Mouse (Mus musculus) forebrain, embryonic 10.5 days (tissue): ENCODE measurements around the gene Slc5a1. TPM values are rescaled to one million over a fixed set of nuclear protein-coding genes. Genes with fewer than 3 reads are reported as not detected.

ENCODE experiments used
- DNase-seq: peaks from one replicate; pipeline ENCODE4 v3.0.0-alpha.2; 2017; ENCODE audit warnings: low spot score; ENCODE audit errors: extremely low spot score
- H3K27ac ChIP-seq: fragments of 300-500 bp; sonication (generic); 2 replicates; pipeline ENCODE4 v1.5.1; 2016; ENCODE audit warnings: mild to moderate bottlenecking
- H3K27me3 ChIP-seq: fragments of 300-500 bp; sonication (generic); 2 replicates; pipeline ENCODE4 v1.6.1; 2016; ENCODE audit warnings: mild to moderate bottlenecking; ENCODE audit not compliant: poor library complexity, severe bottlenecking
- H3K36me3 ChIP-seq: fragments of 300-500 bp; sonication (generic); replicated peaks from 2 replicates; pipeline ENCODE4 v1.6.1; 2016; ENCODE audit warnings: mild to moderate bottlenecking, moderate library complexity
- H3K4me1 ChIP-seq: fragments of 300-500 bp; sonication (generic); 2 replicates; pipeline ENCODE4 v1.6.1; 2016
- H3K4me3 ChIP-seq: fragments of 300-500 bp; sonication (generic); 2 replicates; pipeline ENCODE4 v1.5.1; 2016; ENCODE audit warnings: mild to moderate bottlenecking, moderate library complexity
- H3K9me3 ChIP-seq: fragments of 300-500 bp; sonication (generic); 2 replicates; pipeline ENCODE4 v1.6.1; 2016; ENCODE audit warnings: mild to moderate bottlenecking, moderate library complexity
- WGBS: fragments of 180-500 bp; shearing (Covaris S2); methylation state at CpG from one replicate; pipeline ENCODE4 v1.1.7; 2016; 5-methylcytosine and 5-hydroxymethylcytosine counted together
- polyA plus RNA-seq: library from polyadenylated mRNA; unstranded; fragments of >200 nt; fragmentation: Nextera tagmentation; extraction: Ambion mirVana; gene quantifications from 2 replicates; pipeline ENCODE4 v1.2.1, GENCODE M21; 2016

Gene Slc5a1
- polyA plus RNA-seq, 1 experiment from 2014 or later = not detected

GRCm38 (mm10) chr5:33121871-33122315, 17.9 kb downstream of the Slc5a1 start:
- H3K36me3 ChIP-seq = no peaks in the 10 kb centered on the region
- no peak for DNase-seq
- H3K4me3 ChIP-seq = no peak overlapping the region
- H3K9me3 ChIP-seq = no peaks in the 10 kb centered on the region
- no peak overlapping the region for H3K27ac ChIP-seq
- H3K27me3 ChIP-seq = no peaks in the 10 kb centered on the region
- WGBS = 65% methylated on average over 4 of the region's 4 CpGs
- no peaks in the 10 kb centered on the region for H3K4me1 ChIP-seq

- no peaks in the 10 kb centered on the region for H3K36me3 ChIP-seq
- H3K9me3 ChIP-seq = no peaks in the 10 kb centered on the region
- H3K27me3 ChIP-seq = no peaks in the 10 kb centered on the region
- no peak overlapping the region for H3K27ac ChIP-seq
- no peaks in the 10 kb centered on the region for H3K4me1 ChIP-seq
- DNase-seq = no peak
- no peak overlapping the region for H3K4me3 ChIP-seq
- 82% methylated on average over 3 of the region's 3 CpGs for WGBS
Observed at GRCm38 (mm10) chr5:33123658-33124057, 19.6 kb downstream of the Slc5a1 start.

GRCm38 (mm10) chr5:33125318-33125717, 21.3 kb downstream of the Slc5a1 start:
- 90% methylated on average over 4 of the region's 4 CpGs for WGBS
- DNase-seq = no peak

GRCm38 (mm10) chr5:33134132-33134531, 30.1 kb downstream of the Slc5a1 start:
- no peak for DNase-seq
- Histone ChIP-seq H3K27ac (no peak overlapping the region), H3K36me3 (no peaks in the 10 kb centered on the region), H3K9me3 (no peaks in the 10 kb centered on the region), H3K27me3 (no peaks in the 10 kb centered on the region), H3K4me1 (no peaks in the 10 kb centered on the region), H3K4me3 (no peak overlapping the region)
- 92% methylated on average over 4 of the region's 4 CpGs for WGBS

More at GRCm38 (mm10) chr5:33125318-33125717, 21.3 kb downstream of the Slc5a1 start:
- no peaks in the 10 kb centered on the region for H3K9me3 ChIP-seq
- no peaks in the 10 kb centered on the region for H3K36me3 ChIP-seq
- no peak overlapping the region for H3K4me3 ChIP-seq
- no peak overlapping the region for H3K27ac ChIP-seq
- H3K27me3 ChIP-seq = no peaks in the 10 kb centered on the region
- H3K4me1 ChIP-seq = no peaks in the 10 kb centered on the region

GRCm38 (mm10) chr5:33135611-33136010, 31.6 kb downstream of the Slc5a1 start:
- no peaks in the 10 kb centered on the region for H3K9me3 ChIP-seq
- 93% methylated on average over 5 of the region's 5 CpGs for WGBS
- H3K27me3 ChIP-seq = no peaks in the 10 kb centered on the region
- DNase-seq = no peak
- no peaks in the 10 kb centered on the region for H3K4me1 ChIP-seq
- H3K4me3 ChIP-seq = no peak overlapping the region
- no peaks in the 10 kb centered on the region for H3K36me3 ChIP-seq
- H3K27ac ChIP-seq = no peak overlapping the region

- Histone ChIP-seq H3K36me3 (no peaks in the 10 kb centered on the region), H3K27me3 (no peaks in the 10 kb centered on the region), H3K9me3 (no peaks in the 10 kb centered on the region), H3K4me1 (no peaks in the 10 kb centered on the region), H3K27ac (no peak overlapping the region), H3K4me3 (no peak overlapping the region)
- no peak for DNase-seq
- WGBS = 60% methylated on average over 7 of the region's 7 CpGs
Observed at GRCm38 (mm10) chr5:33142790-33143455, 38.9 kb downstream of the Slc5a1 start.

GRCm38 (mm10) chr5:33144025-33144424, 40.0 kb downstream of the Slc5a1 start:
- Histone ChIP-seq H3K4me3 (no peak overlapping the region), H3K36me3 (no peaks in the 10 kb centered on the region), H3K27ac (no peak overlapping the region), H3K27me3 (no peaks in the 10 kb centered on the region), H3K9me3 (no peaks in the 10 kb centered on the region), H3K4me1 (no peaks in the 10 kb centered on the region)
- no peak for DNase-seq
- 52% methylated on average over 5 of the region's 5 CpGs for WGBS

GRCm38 (mm10) chr5:33146837-33147236, 42.8 kb downstream of the Slc5a1 start:
- Histone ChIP-seq H3K36me3 (no peaks in the 10 kb centered on the region), H3K9me3 (no peaks in the 10 kb centered on the region), H3K4me3 (no peak overlapping the region), H3K27ac (no peak overlapping the region), H3K4me1 (no peaks in the 10 kb centered on the region), H3K27me3 (no peaks in the 10 kb centered on the region)
- 89% methylated on average over 9 of the region's 9 CpGs for WGBS
- no peak for DNase-seq

GRCm38 (mm10) chr5:33147691-33148090, 43.7 kb downstream of the Slc5a1 start:
- Histone ChIP-seq H3K4me3 (no peak overlapping the region), H3K27me3 (no peaks in the 10 kb centered on the region), H3K36me3 (no peaks in the 10 kb centered on the region), H3K4me1 (no peaks in the 10 kb centered on the region), H3K27ac (no peak overlapping the region), H3K9me3 (no peaks in the 10 kb centered on the region)
- 89% methylated on average over 6 of the region's 6 CpGs for WGBS
- DNase-seq = no peak

- H3K36me3 ChIP-seq = no peaks in the 10 kb centered on the region
- H3K4me3 ChIP-seq = no peak overlapping the region
- no peaks in the 10 kb centered on the region for H3K9me3 ChIP-seq
- H3K27ac ChIP-seq = no peak overlapping the region
- 70% methylated on average over 7 of the region's 7 CpGs for WGBS
- no peaks in the 10 kb centered on the region for H3K27me3 ChIP-seq
- DNase-seq = no peak
- H3K4me1 ChIP-seq = peaks cover 4% of the 10 kb centered on the region
Observed at GRCm38 (mm10) chr5:33193567-33193966, 89.5 kb downstream of the Slc5a1 start.

- Histone ChIP-seq H3K9me3 (no peaks in the 10 kb centered on the region), H3K4me1 (peaks cover 4% of the 10 kb centered on the region), H3K36me3 (no peaks in the 10 kb centered on the region), H3K27ac (no peak overlapping the region), H3K27me3 (no peaks in the 10 kb centered on the region), H3K4me3 (no peak overlapping the region)
- WGBS = 88% methylated on average over 9 of the region's 9 CpGs
- no peak for DNase-seq
Observed at GRCm38 (mm10) chr5:33195246-33195852, 91.3 kb downstream of the Slc5a1 start.

- Histone ChIP-seq H3K4me3 (no peak overlapping the region), H3K9me3 (no peaks in the 10 kb centered on the region), H3K27ac (no peak overlapping the region), H3K4me1 (peaks cover 3% of the 10 kb centered on the region; the same call in 1 of the 2 replicates), H3K27me3 (no peaks in the 10 kb centered on the region), H3K36me3 (no peaks in the 10 kb centered on the region)
- no peak for DNase-seq
- 68% methylated on average over 1 of the region's 1 CpGs for WGBS
Observed at GRCm38 (mm10) chr5:33200071-33200470, 96.1 kb downstream of the Slc5a1 start.

- no peak for DNase-seq
- H3K9me3 ChIP-seq = no peaks in the 10 kb centered on the region
- no peak overlapping the region for H3K4me3 ChIP-seq
- WGBS = 82% methylated on average over 13 of the region's 13 CpGs
- peaks cover 3% of the 10 kb centered on the region; the same call in 1 of the 2 replicates for H3K4me1 ChIP-seq
- H3K27ac ChIP-seq = no peak overlapping the region
- no peaks in the 10 kb centered on the region for H3K36me3 ChIP-seq
- H3K27me3 ChIP-seq = no peaks in the 10 kb centered on the region
Observed at GRCm38 (mm10) chr5:33201697-33202096, 97.7 kb downstream of the Slc5a1 start.
